Mouse (Mus musculus): ENCODE results near the gene Lefty2. TPM values are rescaled to one million over a fixed set of nuclear protein-coding genes. Genes with fewer than 3 reads are reported as not detected.

Lefty2 gene
- polyA plus RNA-seq, 1 experiment from 2014 or later: 0.25 TPM

DNA sequence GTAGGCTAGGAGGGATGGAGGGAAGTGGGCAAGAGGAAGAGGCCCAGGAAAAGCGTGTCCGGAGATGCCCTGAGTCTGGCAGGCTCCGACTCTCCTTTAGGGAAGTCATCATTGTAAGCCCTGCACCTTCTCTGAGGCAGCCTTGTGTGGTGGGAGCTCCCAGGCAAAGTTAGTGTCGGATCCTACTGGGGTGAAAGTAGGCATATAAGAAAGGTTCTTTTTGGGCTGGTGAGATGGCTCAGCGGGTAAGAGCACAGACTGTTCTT, 11.8 kb downstream of the Lefty2 start:
- Histone ChIP-seq H3K27ac (replicated peaks; ENCODE audit: low read depth, low read length) (peak overlapping the region; percentile 83), H3K27me3 (replicated peaks; ENCODE audit: control insufficient read depth, insufficient read depth, low read length) (no peaks in the 10 kb centered on the region), H3K4me2 (ENCODE audit: low read depth, low read length) (peak overlapping the region; percentile 79), H3K9ac (ENCODE audit: low read depth, low read length) (peak overlapping the region; percentile 83), H3K4me3 (ENCODE audit: low read depth, low read length) (peak overlapping the region; percentile 65), H3K36me3 (ENCODE audit: control insufficient read depth, insufficient read depth, low read length) (peaks cover 36% of the 10 kb centered on the region), H3K9me3 (ENCODE audit: control insufficient read depth, low read length) (no peaks in the 10 kb centered on the region), H3K4me1 (ENCODE audit: control insufficient read depth, insufficient read depth, low read length) (peaks cover 7% of the 10 kb centered on the region; the same call in 1 of the 2 replicates)
- 0 out of 2 replicates have a peak, but pooled peaks have one; percentile 0 for ATAC-seq (ENCODE audit: low read depth)
- DNase-seq (ENCODE audit: low spot score): no peak
- WGBS: 2% methylated on average over 5 of the region's 5 CpGs

DNA sequence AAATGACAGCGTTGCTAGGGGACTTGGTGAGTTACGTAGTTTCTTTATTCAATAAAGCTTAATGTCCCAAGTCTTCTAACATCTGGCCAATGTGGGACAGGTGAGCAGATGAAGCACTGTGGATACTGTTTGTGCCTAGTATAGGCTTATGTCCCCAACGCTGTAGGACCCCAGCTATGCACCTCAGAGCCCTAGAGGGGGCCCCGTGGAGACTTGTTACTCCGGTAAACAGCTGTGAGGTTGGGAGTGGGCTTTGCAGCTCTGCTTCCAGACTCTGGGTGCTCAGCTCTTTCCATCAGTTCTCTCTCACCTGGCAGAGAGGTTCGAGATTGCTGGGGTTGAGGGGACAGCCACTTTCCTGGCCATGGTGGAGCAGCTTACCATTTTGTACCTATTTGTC, 12.4 kb downstream of the Lefty2 start:
- WGBS: 72% methylated on average over 6 of the region's 6 CpGs
- no peak for DNase-seq (ENCODE audit: low spot score)
- Histone ChIP-seq H3K4me1 (ENCODE audit: control insufficient read depth, insufficient read depth, low read length) (peaks cover 7% of the 10 kb centered on the region; the same call in 1 of the 2 replicates), H3K9me3 (ENCODE audit: control insufficient read depth, low read length) (no peaks in the 10 kb centered on the region), H3K27ac (replicated peaks; ENCODE audit: low read depth, low read length) (no peak overlapping the region), H3K4me2 (ENCODE audit: low read depth, low read length) (peak overlapping the region; percentile 79), H3K9ac (ENCODE audit: low read depth, low read length) (peak overlapping the region; percentile 83), H3K4me3 (ENCODE audit: low read depth, low read length) (peak overlapping the region; percentile 65), H3K27me3 (replicated peaks; ENCODE audit: control insufficient read depth, insufficient read depth, low read length) (no peaks in the 10 kb centered on the region), H3K36me3 (ENCODE audit: control insufficient read depth, insufficient read depth, low read length) (peaks cover 36% of the 10 kb centered on the region)
- no peak for ATAC-seq (ENCODE audit: low read depth)

DNA sequence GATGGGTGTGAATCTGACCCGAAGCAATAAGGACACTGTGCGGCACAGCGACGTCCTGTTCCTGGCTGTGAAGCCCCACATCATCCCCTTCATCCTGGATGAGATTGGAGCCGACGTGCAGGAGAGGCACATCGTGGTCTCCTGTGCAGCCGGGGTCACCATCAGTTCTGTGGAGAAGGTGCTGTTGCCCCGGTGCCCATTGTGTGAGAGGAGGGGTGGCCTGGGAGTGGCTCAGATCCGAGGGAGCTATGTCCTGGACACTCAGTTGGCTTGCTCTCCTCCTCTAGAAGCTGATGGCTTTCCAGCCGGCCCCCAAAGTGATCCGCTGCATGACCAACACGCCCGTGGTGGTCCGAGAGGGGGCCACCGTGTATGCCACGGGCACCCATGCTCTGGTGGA, 13.0 kb downstream of the Lefty2 start:
- H3K9ac ChIP-seq (ENCODE audit: low read depth, low read length): no peak overlapping the region
- ATAC-seq (ENCODE audit: low read depth): no peak
- no peaks in the 10 kb centered on the region for H3K27me3 ChIP-seq (replicated peaks; ENCODE audit: control insufficient read depth, insufficient read depth, low read length)
- H3K4me3 ChIP-seq (ENCODE audit: low read depth, low read length): no peak overlapping the region
- H3K4me1 ChIP-seq (ENCODE audit: control insufficient read depth, insufficient read depth, low read length): peaks cover 7% of the 10 kb centered on the region; the same call in 1 of the 2 replicates
- H3K9me3 ChIP-seq (ENCODE audit: control insufficient read depth, low read length): no peaks in the 10 kb centered on the region
- H3K4me2 ChIP-seq (ENCODE audit: low read depth, low read length): no peak overlapping the region
- peaks cover 36% of the 10 kb centered on the region for H3K36me3 ChIP-seq (ENCODE audit: control insufficient read depth, insufficient read depth, low read length)
- 90% methylated on average over 17 of the region's 17 CpGs for WGBS
- DNase-seq (ENCODE audit: low spot score): no peak
- H3K27ac ChIP-seq (replicated peaks; ENCODE audit: low read depth, low read length): no peak overlapping the region

DNA sequence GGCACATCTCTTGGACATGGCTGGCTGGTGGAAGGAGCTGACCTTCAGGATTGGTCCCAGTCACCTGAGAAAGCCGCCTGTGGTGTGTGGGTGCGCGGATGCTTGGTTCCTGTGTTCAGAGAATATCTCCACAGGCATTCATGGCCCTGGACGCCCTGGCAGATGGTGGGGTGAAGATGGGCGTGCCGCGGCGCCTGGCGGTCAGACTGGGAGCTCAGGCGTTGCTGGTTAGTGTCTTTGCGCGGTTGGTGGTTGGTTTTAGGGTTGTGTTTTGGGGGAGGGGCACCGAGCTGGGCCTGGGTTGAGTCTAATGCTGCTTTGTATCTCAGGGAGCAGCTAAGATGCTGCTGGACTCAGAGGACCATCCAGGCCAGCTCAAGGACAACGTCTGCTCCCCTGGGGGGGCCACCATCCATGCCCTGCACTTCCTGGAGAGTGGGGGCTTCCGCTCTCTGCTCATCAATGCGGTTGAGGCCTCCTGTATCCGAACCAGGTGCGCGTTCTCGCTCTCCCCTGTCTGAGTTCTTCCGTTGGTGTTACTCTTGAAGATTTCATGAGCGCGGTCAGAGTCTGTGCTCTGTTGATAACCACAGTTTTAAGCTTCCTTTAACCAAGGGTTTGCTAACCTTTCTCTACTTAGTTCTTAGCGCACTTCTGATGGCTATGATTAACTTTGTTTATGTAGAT, 13.7 kb downstream of the Lefty2 start:
- Histone ChIP-seq H3K27ac (replicated peaks; ENCODE audit: low read depth, low read length) (no peak overlapping the region), H3K4me1 (ENCODE audit: control insufficient read depth, insufficient read depth, low read length) (peaks cover 11% of the 10 kb centered on the region), H3K4me3 (ENCODE audit: low read depth, low read length) (no peak overlapping the region), H3K4me2 (ENCODE audit: low read depth, low read length) (no peak overlapping the region), H3K27me3 (replicated peaks; ENCODE audit: control insufficient read depth, insufficient read depth, low read length) (no peaks in the 10 kb centered on the region), H3K36me3 (ENCODE audit: control insufficient read depth, insufficient read depth, low read length) (peaks cover 36% of the 10 kb centered on the region), H3K9me3 (ENCODE audit: control insufficient read depth, low read length) (no peaks in the 10 kb centered on the region), H3K9ac (ENCODE audit: low read depth, low read length) (no peak overlapping the region)
- DNase-seq (ENCODE audit: low spot score): no peak
- WGBS: 92% methylated on average over 23 of the region's 24 CpGs
- ATAC-seq (ENCODE audit: low read depth): no peak

DNA sequence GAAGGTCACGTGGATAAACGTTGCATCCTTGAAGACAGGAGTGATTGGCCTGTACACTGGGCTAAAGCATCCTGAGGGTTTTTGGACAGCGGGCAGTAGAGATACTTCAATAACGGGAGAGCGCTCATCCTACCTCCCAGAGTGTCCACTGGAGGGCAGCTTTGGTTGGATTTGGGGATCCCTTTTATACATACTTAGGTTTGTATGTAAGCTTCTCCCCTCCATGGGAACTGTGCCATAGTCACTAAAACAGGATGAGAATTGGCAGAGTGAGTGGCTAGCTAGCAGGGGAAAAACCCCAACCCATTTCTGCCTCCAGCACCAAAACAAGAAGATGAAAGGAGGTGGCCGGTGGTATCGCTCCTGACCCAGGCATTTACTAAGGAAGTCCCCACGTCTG, 18.2 kb downstream of the Lefty2 start:
- Histone ChIP-seq H3K36me3 (ENCODE audit: control insufficient read depth, insufficient read depth, low read length) (peaks cover 30% of the 10 kb centered on the region), H3K9me3 (ENCODE audit: control insufficient read depth, low read length) (no peaks in the 10 kb centered on the region), H3K4me1 (ENCODE audit: control insufficient read depth, insufficient read depth, low read length) (peaks cover 14% of the 10 kb centered on the region), H3K4me2 (ENCODE audit: low read depth, low read length) (peak overlapping the region; percentile 46), H3K9ac (ENCODE audit: low read depth, low read length) (no peak overlapping the region), H3K4me3 (ENCODE audit: low read depth, low read length) (no peak overlapping the region), H3K27ac (replicated peaks; ENCODE audit: low read depth, low read length) (no peak overlapping the region), H3K27me3 (replicated peaks; ENCODE audit: control insufficient read depth, insufficient read depth, low read length) (no peaks in the 10 kb centered on the region)
- 45% methylated on average over 8 of the region's 8 CpGs for WGBS
- ATAC-seq (ENCODE audit: low read depth): no peak
- peak; percentile 82 for DNase-seq (ENCODE audit: low spot score)

DNA sequence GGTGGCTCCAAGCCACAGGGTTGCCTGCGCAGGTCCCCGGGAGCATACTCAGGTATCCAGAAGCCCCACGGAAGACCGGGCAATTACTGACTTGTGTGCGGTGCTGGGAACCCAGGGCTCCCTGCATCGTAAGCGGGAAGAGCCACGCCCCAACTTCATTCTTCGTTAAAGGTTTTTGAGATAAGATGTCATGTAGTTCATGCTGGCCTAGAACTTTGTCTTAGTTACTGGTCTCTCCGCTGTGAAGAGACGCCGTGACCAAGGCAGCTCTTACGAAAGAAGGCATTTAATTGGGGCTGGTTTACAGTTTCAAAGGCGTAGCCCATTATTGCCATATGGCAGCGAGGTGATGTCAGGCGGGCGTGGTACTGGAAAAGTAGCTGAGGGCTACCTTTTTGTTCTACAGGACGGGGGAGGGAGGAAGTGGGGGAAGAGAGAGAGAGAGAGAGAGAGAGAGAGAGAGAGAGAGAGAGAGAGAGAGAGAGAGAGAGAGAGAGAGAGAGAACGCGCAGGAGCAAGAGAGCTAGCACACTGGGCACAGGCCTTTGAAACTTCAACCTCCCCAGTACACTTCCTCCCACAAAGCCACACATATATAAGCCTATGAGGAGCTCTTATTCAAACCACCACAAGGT, 18.9 kb downstream of the Lefty2 start:
- DNase-seq (ENCODE audit: low spot score): peak; percentile 64
- Histone ChIP-seq H3K4me1 (ENCODE audit: control insufficient read depth, insufficient read depth, low read length) (peaks cover 14% of the 10 kb centered on the region), H3K9me3 (ENCODE audit: control insufficient read depth, low read length) (no peaks in the 10 kb centered on the region), H3K9ac (ENCODE audit: low read depth, low read length) (no peak overlapping the region), H3K4me2 (ENCODE audit: low read depth, low read length) (peak overlapping the region; percentile 46), H3K27ac (replicated peaks; ENCODE audit: low read depth, low read length) (no peak overlapping the region), H3K4me3 (ENCODE audit: low read depth, low read length) (no peak overlapping the region), H3K27me3 (replicated peaks; ENCODE audit: control insufficient read depth, insufficient read depth, low read length) (no peaks in the 10 kb centered on the region), H3K36me3 (ENCODE audit: control insufficient read depth, insufficient read depth, low read length) (peaks cover 24% of the 10 kb centered on the region)
- ATAC-seq (ENCODE audit: low read depth): peak; percentile 45
- WGBS: 36% methylated on average over 20 of the region's 20 CpGs

DNA sequence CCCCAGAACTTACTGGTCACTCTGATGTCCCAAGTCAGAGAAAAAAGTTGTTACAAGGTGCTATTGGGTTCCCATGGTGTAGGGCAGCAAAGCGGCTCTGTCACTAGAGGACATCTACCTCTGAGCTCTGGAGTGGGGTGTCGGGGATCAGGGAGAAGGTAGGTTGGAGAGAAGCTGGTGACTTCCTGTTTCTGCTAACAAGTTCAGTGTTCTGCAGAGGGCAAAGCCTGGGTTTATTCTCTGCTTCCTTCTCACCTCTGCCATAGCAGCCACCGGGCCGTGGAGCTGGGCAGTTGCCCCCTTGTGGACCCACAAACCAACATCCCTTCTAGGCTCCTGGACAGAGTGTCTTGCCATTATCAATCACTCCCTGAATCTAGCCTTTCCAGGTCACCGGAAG, 19.9 kb downstream of the Lefty2 start:
- Histone ChIP-seq H3K9ac (ENCODE audit: low read depth, low read length) (no peak overlapping the region), H3K4me2 (ENCODE audit: low read depth, low read length) (no peak overlapping the region), H3K27me3 (replicated peaks; ENCODE audit: control insufficient read depth, insufficient read depth, low read length) (no peaks in the 10 kb centered on the region), H3K9me3 (ENCODE audit: control insufficient read depth, low read length) (no peaks in the 10 kb centered on the region), H3K36me3 (ENCODE audit: control insufficient read depth, insufficient read depth, low read length) (peaks cover 14% of the 10 kb centered on the region), H3K27ac (replicated peaks; ENCODE audit: low read depth, low read length) (peak overlapping the region; percentile 55), H3K4me3 (ENCODE audit: low read depth, low read length) (no peak overlapping the region), H3K4me1 (ENCODE audit: control insufficient read depth, insufficient read depth, low read length) (peaks cover 14% of the 10 kb centered on the region)
- WGBS: 87% methylated on average over 5 of the region's 5 CpGs
- ATAC-seq (ENCODE audit: low read depth) (no peak), DNase-seq (ENCODE audit: low spot score) (no peak)

DNA sequence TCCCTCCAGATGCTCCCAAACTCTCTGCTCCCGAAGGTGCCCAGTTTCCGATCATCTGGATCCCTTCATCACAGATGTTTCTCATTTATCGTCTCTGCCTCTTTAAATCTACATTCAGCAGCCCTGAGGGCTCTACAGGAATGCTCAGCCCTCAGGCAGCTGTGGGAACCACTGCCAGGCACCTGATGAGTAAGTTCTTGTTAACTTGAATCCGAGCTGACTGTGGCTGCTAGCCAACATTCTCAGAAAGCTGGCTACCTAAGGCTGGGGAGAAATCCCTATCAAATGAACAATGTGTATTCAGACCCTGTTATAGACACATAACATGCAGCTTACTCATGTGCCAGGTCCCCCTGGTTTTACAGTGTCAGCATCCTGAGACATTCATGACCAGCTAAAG, 20.9 kb downstream of the Lefty2 start:
- 15% methylated on average over 4 of the region's 4 CpGs for WGBS
- H3K9ac ChIP-seq (ENCODE audit: low read depth, low read length): no peak overlapping the region
- no peaks in the 10 kb centered on the region for H3K27me3 ChIP-seq (replicated peaks; ENCODE audit: control insufficient read depth, insufficient read depth, low read length)
- no peak overlapping the region for H3K4me2 ChIP-seq (ENCODE audit: low read depth, low read length)
- peaks cover 14% of the 10 kb centered on the region for H3K4me1 ChIP-seq (ENCODE audit: control insufficient read depth, insufficient read depth, low read length)
- H3K9me3 ChIP-seq (ENCODE audit: control insufficient read depth, low read length): no peaks in the 10 kb centered on the region
- no peak overlapping the region for H3K4me3 ChIP-seq (ENCODE audit: low read depth, low read length)
- DNase-seq (ENCODE audit: low spot score) (peak; percentile 95), ATAC-seq (ENCODE audit: low read depth) (peak; percentile 78)
- H3K27ac ChIP-seq (replicated peaks; ENCODE audit: low read depth, low read length): peak overlapping the region; percentile 63; the same call in 1 of the 2 replicates
- H3K36me3 ChIP-seq (ENCODE audit: control insufficient read depth, insufficient read depth, low read length): peaks cover 4% of the 10 kb centered on the region; the same call in 1 of the 2 replicates

DNA sequence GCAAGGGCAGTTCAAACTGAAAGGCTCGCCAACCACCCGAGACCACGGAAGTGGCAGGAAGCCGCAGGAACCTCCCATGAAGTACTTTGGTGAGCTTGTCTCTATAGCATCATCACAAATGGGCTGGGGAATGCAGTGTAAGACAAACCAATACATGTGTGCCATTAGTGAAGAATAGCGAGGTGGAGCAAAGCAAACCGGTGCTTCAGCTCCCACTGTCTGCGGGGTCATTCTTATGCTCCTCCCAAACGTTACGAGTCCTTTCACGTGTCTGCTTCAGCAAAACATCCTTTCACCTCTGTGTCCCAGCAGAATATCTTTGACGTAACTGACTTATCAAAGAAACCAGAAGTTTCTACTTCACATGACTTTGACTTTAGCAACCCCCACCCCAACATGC, 23.5 kb downstream of the Lefty2 start:
- Histone ChIP-seq H3K36me3 (ENCODE audit: control insufficient read depth, insufficient read depth, low read length) (no peaks in the 10 kb centered on the region), H3K4me2 (ENCODE audit: low read depth, low read length) (no peak overlapping the region), H3K27ac (replicated peaks; ENCODE audit: low read depth, low read length) (no peak overlapping the region), H3K9me3 (ENCODE audit: control insufficient read depth, low read length) (no peaks in the 10 kb centered on the region), H3K27me3 (replicated peaks; ENCODE audit: control insufficient read depth, insufficient read depth, low read length) (no peaks in the 10 kb centered on the region), H3K9ac (ENCODE audit: low read depth, low read length) (no peak overlapping the region), H3K4me1 (ENCODE audit: control insufficient read depth, insufficient read depth, low read length) (peaks cover 12% of the 10 kb centered on the region), H3K4me3 (ENCODE audit: low read depth, low read length) (no peak overlapping the region)
- DNase-seq (ENCODE audit: low spot score) (no peak), ATAC-seq (ENCODE audit: low read depth) (no peak)
- WGBS: 83% methylated on average over 11 of the region's 11 CpGs
